Comparison of ENCODE assay signal across 8 mouse cellular contexts in the genomic region with DNA sequence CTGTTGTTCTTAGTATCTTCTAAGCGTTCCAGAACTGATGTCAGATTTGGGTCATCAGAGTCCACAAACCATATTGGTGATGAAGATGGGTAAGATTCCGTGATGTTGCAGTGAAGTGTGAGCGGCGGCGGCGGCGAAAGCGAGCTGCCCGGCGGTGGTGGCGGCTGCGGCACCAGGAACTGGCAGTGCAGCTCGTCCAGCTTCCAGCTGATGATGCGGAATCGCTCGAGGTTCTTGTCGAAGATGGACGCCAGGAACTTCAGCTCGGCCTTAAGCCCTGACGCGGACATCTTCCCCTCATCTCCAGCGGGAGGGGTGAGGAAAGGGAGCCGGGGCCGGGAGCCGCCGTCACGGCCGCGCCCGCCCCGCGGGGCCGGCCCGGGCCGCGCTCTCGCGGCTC. TPM values are rescaled to one million over a fixed set of nuclear protein-coding genes. Genes with fewer than 3 reads are reported as not detected.
A peak's percentile ranks its signal among the peaks of the same experiment; 100 is the strongest.
DNase-seq lines count a peak whose midpoint lies in the region; ATAC-seq and TF ChIP-seq lines count a peak whose summit lies in the region.
"Not testable (repeated sequence)": the region's sequence is repeated elsewhere in the genome, so short reads cannot be mapped to it uniquely, and the experiment has no call there.
"Had no signal": no experiment of that assay in that cellular context is flagged by ENCODE, and none has a peak within 500 bp of the region (broad histone marks: within the 10 kb centered on the region; RNA-seq: fewer than 3 reads in every experiment).

No protein-coding gene starts in this region.

- H3K27ac ChIP-seq in forebrain, embryonic 11.5 days (ENCODE audit: low read depth, low read length); heart, embryonic 13.5 days (replicated peaks); hindbrain, postnatal 0 days; limb, embryonic 11.5 days (replicated peaks; ENCODE audit: low read depth, low read length); lung, postnatal 0 days (ENCODE audit: low read length); neural tube, embryonic 15.5 days (replicated peaks): not testable (repeated sequence)

- not testable (repeated sequence) for TF ChIP-seq CTCF in hindbrain, postnatal 0 days (IDR thresholded peaks at IDR 0.05; ENCODE audit: low read depth); lung, postnatal 0 days (IDR thresholded peaks at IDR 0.05)

- H3K4me3 ChIP-seq in forebrain, embryonic 11.5 days (ENCODE audit: low read depth, low read length): peak overlapping the region; percentile 28
- peak overlapping the region; percentile 49 for H3K4me3 ChIP-seq in heart, embryonic 13.5 days
- H3K4me3 ChIP-seq in hindbrain, postnatal 0 days (ENCODE audit: low read length): peak overlapping the region; percentile 24
- not testable (repeated sequence) for H3K4me3 ChIP-seq in limb, embryonic 11.5 days (ENCODE audit: low read depth, low read length)
- peak overlapping the region; percentile 17; the same call in 1 of the 2 replicates for H3K4me3 ChIP-seq in lung, postnatal 0 days (ENCODE audit: low read depth, low read length)
- H3K4me3 ChIP-seq in neural tube, embryonic 15.5 days (replicated peaks): peak overlapping the region; percentile 25

- DNase-seq in cerebellum, adult 8-10 months: peak; percentile 13
- DNase-seq in forebrain, embryonic 11.5 days (ENCODE audit: low spot score): peak; percentile 75
- DNase-seq in hindbrain, postnatal 0 days (ENCODE audit: low spot score); lung, postnatal 0 days (ENCODE audit: low spot score): not testable (repeated sequence)
- peak; percentile 67 for DNase-seq in limb, embryonic 11.5 days (ENCODE audit: low spot score)

- not testable (repeated sequence) for H3K4me1 ChIP-seq in forebrain, embryonic 11.5 days (replicated peaks; ENCODE audit: control insufficient read depth, insufficient read depth, low read length); hindbrain, postnatal 0 days (ENCODE audit: insufficient read depth, low read length); limb, embryonic 11.5 days (ENCODE audit: control insufficient read depth, insufficient read depth, low read length); lung, postnatal 0 days (ENCODE audit: insufficient read depth, low read depth, low read length)
- H3K4me1 ChIP-seq in heart, embryonic 13.5 days: peaks cover 32% of the 10 kb centered on the region
- peaks cover 31% of the 10 kb centered on the region for H3K4me1 ChIP-seq in neural tube, embryonic 15.5 days

- peaks cover 52% of the 10 kb centered on the region for H3K27me3 ChIP-seq in forebrain, embryonic 11.5 days (ENCODE audit: control insufficient read depth, insufficient read depth, low read length)
- H3K27me3 ChIP-seq in heart, embryonic 13.5 days (replicated peaks): peaks cover 89% of the 10 kb centered on the region
- H3K27me3 ChIP-seq in hindbrain, postnatal 0 days (ENCODE audit: insufficient read depth, low read length): peaks cover 53% of the 10 kb centered on the region
- peaks cover 47% of the 10 kb centered on the region for H3K27me3 ChIP-seq in limb, embryonic 11.5 days (ENCODE audit: control insufficient read depth, insufficient read depth, low read length)
- peaks cover 47% of the 10 kb centered on the region for H3K27me3 ChIP-seq in lung, postnatal 0 days (replicated peaks; ENCODE audit: insufficient read depth, low read length)
- peaks cover 76% of the 10 kb centered on the region for H3K27me3 ChIP-seq in neural tube, embryonic 15.5 days (replicated peaks)

- H3K36me3 ChIP-seq in forebrain, embryonic 11.5 days (ENCODE audit: control insufficient read depth, insufficient read depth, low read length); heart, embryonic 13.5 days; hindbrain, postnatal 0 days (ENCODE audit: insufficient read depth, low read length); limb, embryonic 11.5 days (ENCODE audit: control insufficient read depth, insufficient read depth, low read length); lung, postnatal 0 days (ENCODE audit: insufficient read depth, low read length); neural tube, embryonic 15.5 days: not testable (repeated sequence)

- not testable (repeated sequence) for H3K9ac ChIP-seq in forebrain, embryonic 11.5 days (ENCODE audit: low read length); heart, embryonic 13.5 days; hindbrain, postnatal 0 days (replicated peaks; ENCODE audit: low read length); limb, embryonic 11.5 days (ENCODE audit: low read length); lung, postnatal 0 days (replicated peaks; ENCODE audit: low read depth); neural tube, embryonic 15.5 days (replicated peaks)

- not testable (repeated sequence) for TF ChIP-seq EP300 in lung, postnatal 0 days (IDR thresholded peaks at IDR 0.05)

- H3K9me3 ChIP-seq in forebrain, embryonic 11.5 days (ENCODE audit: control insufficient read depth, low read length); heart, embryonic 13.5 days; hindbrain, postnatal 0 days (ENCODE audit: low read length); limb, embryonic 11.5 days (ENCODE audit: control insufficient read depth, low read length); lung, postnatal 0 days (ENCODE audit: low read length); neural tube, embryonic 15.5 days (replicated peaks): not testable (repeated sequence)

- peak overlapping the region; percentile 48 for H3K4me2 ChIP-seq in forebrain, embryonic 11.5 days (ENCODE audit: low read depth, low read length, severe bottlenecking)
- H3K4me2 ChIP-seq in heart, embryonic 13.5 days: peak overlapping the region; percentile 67
- peak overlapping the region; percentile 44; the same call in 1 of the 2 replicates for H3K4me2 ChIP-seq in hindbrain, postnatal 0 days (ENCODE audit: low read depth, low read length)
- H3K4me2 ChIP-seq in limb, embryonic 11.5 days (ENCODE audit: low read depth, severe bottlenecking): peak overlapping the region; percentile 47; the same call in 1 of the 2 replicates
- H3K4me2 ChIP-seq in lung, postnatal 0 days (replicated peaks; ENCODE audit: low read depth, low read length): peak overlapping the region; percentile 44
- peak overlapping the region; percentile 52 for H3K4me2 ChIP-seq in neural tube, embryonic 15.5 days

- WGBS in forebrain, embryonic 11.5 days: under 1% methylated on average over 37 of the region's 38 CpGs
- under 1% methylated on average over 38 of the region's 38 CpGs for WGBS in heart, embryonic 13.5 days
- under 1% methylated on average over 38 of the region's 38 CpGs for WGBS in hindbrain, postnatal 0 days
- under 1% methylated on average over 38 of the region's 38 CpGs for WGBS in limb, embryonic 11.5 days
- WGBS in lung, postnatal 0 days: 2% methylated on average over 36 of the region's 38 CpGs
- WGBS in neural tube, embryonic 15.5 days: under 1% methylated on average over 38 of the region's 38 CpGs

- not testable (repeated sequence) for ATAC-seq in forebrain, embryonic 11.5 days (replicated peaks; ENCODE audit: low FRiP score); heart, embryonic 13.5 days (ENCODE audit: extremely low read depth, insufficient number of reproducible peaks, low FRiP score, low TSS enrichment); hindbrain, postnatal 0 days; limb, embryonic 11.5 days (ENCODE audit: insufficient number of reproducible peaks, low FRiP score, low TSS enrichment, low read depth); lung, postnatal 0 days; neural tube, embryonic 15.5 days (ENCODE audit: low FRiP score)

RNA-seq across cellular contexts. Expression of a gene that starts 4.2 kb away (rescaled TPM):
- polyA plus RNA-seq in forebrain, embryonic 11.5 days (2014; fragmentation: Nextera tagmentation; extraction: Ambion mirVana): 9.0 and 9.1 TPM in 2 replicates
- 2.9 and 3.5 TPM in 2 replicates for polyA plus RNA-seq in heart, embryonic 13.5 days (2015; fragmentation: Nextera tagmentation; extraction: Ambion mirVana)
- total RNA-seq in hindbrain, postnatal 0 days (2014; rRNA removed): 0.26 TPM in 1 of 2 replicates, not detected in the other
- polyA plus RNA-seq in hindbrain, postnatal 0 days (2015; fragmentation: Nextera tagmentation; extraction: Ambion mirVana): 0.28 and 0.48 TPM in 2 replicates
- 13.6 and 14.3 TPM in 2 replicates for polyA plus RNA-seq in limb, embryonic 11.5 days (2014; fragmentation: Nextera tagmentation; extraction: Ambion mirVana)
- 4.6 and 5.1 TPM in 2 replicates for polyA plus RNA-seq in lung, postnatal 0 days (2015; fragmentation: Nextera tagmentation; extraction: Ambion mirVana)
- polyA plus RNA-seq in neural tube, embryonic 15.5 days (2015; fragmentation: Nextera tagmentation; extraction: Ambion mirVana): 0.91 and 1.4 TPM in 2 replicates

RNA-seq across cellular contexts. Expression of a gene that starts 4.3 kb away (rescaled TPM):
- 0.17 and 0.44 TPM in 2 replicates for polyA plus RNA-seq in forebrain, embryonic 11.5 days (2014; fragmentation: Nextera tagmentation; extraction: Ambion mirVana)
- 0.25 and 0.50 TPM in 2 replicates for polyA plus RNA-seq in heart, embryonic 13.5 days (2015; fragmentation: Nextera tagmentation; extraction: Ambion mirVana)
- not detected in 2 replicates for total RNA-seq in hindbrain, postnatal 0 days (2014; rRNA removed)
- 0.44 and 0.64 TPM in 2 replicates for polyA plus RNA-seq in hindbrain, postnatal 0 days (2015; fragmentation: Nextera tagmentation; extraction: Ambion mirVana)
- 0.18 and 0.23 TPM in 2 replicates for polyA plus RNA-seq in limb, embryonic 11.5 days (2014; fragmentation: Nextera tagmentation; extraction: Ambion mirVana)
- 0.19 and 0.25 TPM in 2 replicates for polyA plus RNA-seq in lung, postnatal 0 days (2015; fragmentation: Nextera tagmentation; extraction: Ambion mirVana)
- 0.23 and 0.46 TPM in 2 replicates for polyA plus RNA-seq in neural tube, embryonic 15.5 days (2015; fragmentation: Nextera tagmentation; extraction: Ambion mirVana)
- polyA plus RNA-seq: large intestine, adult 2 months had no signal

RNA-seq across cellular contexts. Expression of a gene that starts 5.1 kb away (rescaled TPM):
- 18.8 and 22.3 TPM in 2 replicates for polyA plus RNA-seq in forebrain, embryonic 11.5 days (2014; fragmentation: Nextera tagmentation; extraction: Ambion mirVana)
- polyA plus RNA-seq in heart, embryonic 13.5 days (2015; fragmentation: Nextera tagmentation; extraction: Ambion mirVana): 12.3 and 16.2 TPM in 2 replicates
- 5.5 TPM in 1 of 2 replicates, not detected in the other for total RNA-seq in hindbrain, postnatal 0 days (2014; rRNA removed)
- polyA plus RNA-seq in hindbrain, postnatal 0 days (2015; fragmentation: Nextera tagmentation; extraction: Ambion mirVana): 2.4 and 4.2 TPM in 2 replicates
- 16.5 and 17.0 TPM in 2 replicates for polyA plus RNA-seq in limb, embryonic 11.5 days (2014; fragmentation: Nextera tagmentation; extraction: Ambion mirVana)
- polyA plus RNA-seq in lung, postnatal 0 days (2015; fragmentation: Nextera tagmentation; extraction: Ambion mirVana): 20.9 and 21.7 TPM in 2 replicates
- 1.6 and 3.4 TPM in 2 replicates for polyA plus RNA-seq in neural tube, embryonic 15.5 days (2015; fragmentation: Nextera tagmentation; extraction: Ambion mirVana)
